Mouse (Mus musculus) activated CD4-positive, CD25-positive, alpha-beta regulatory T cell, adult 9 weeks (primary cell): ENCODE measurements around the gene Tmem169. TPM values are rescaled to one million over a fixed set of nuclear protein-coding genes. Genes with fewer than 3 reads are reported as not detected.

Source experiments
- polyA plus RNA-seq: library from polyadenylated mRNA; unstranded; fragments of 100-300 nt; shearing (Covaris generic); gene quantifications from one replicate; pipeline ENCODE4 v1.2.1, GENCODE M21; 2017

Gene Tmem169
- not detected for polyA plus RNA-seq

GRCm38 (mm10) chr1:72283992-72284485 is at the start of gene Tmem169, which contains the start of gene Pecr:
Tmem169 (plus strand) TSS chr1:72284369.
Pecr (minus strand) TSS chr1:72284314.

GRCm38 (mm10) chr1:72307317-72307798 is 23.2 kb downstream of the Tmem169 start, which contains the start of gene Xrcc5:
Xrcc5 (plus strand) TSS chr1:72307421.

Other genes with a start within 250 kb of the Tmem169 start
- not detected for gene Mreg, start 72.1 kb upstream of the Tmem169 start, polyA plus RNA-seq
- 5.0 TPM for gene Pecr, start 55 bp upstream of the Tmem169 start, polyA plus RNA-seq
- 41.2 TPM for gene Xrcc5, start 23.1 kb downstream of the Tmem169 start, polyA plus RNA-seq